Mouse (Mus musculus): ENCODE measurements around the gene C8a. TPM values are rescaled to one million over a fixed set of nuclear protein-coding genes. Genes with fewer than 3 reads are reported as not detected.

Gene C8a
- polyA plus RNA-seq, 1 experiment from 2014 or later, result not detected

GRCm38 (mm10) chr4:104864397-104864796 is 11.8 kb downstream of the C8a start:
- H3K9me3 ChIP-seq (ENCODE audit: control insufficient read depth, low read length), result no peaks in the 10 kb centered on the region
- H3K9ac ChIP-seq (ENCODE audit: low read length), result no peak overlapping the region
- no peaks in the 10 kb centered on the region for H3K27me3 ChIP-seq (ENCODE audit: control insufficient read depth, insufficient read depth, low read length)
- ATAC-seq (ENCODE audit: insufficient number of reproducible peaks, low FRiP score, low TSS enrichment, low read depth), result no peak
- WGBS, result 93% methylated on average over 1 of the region's 1 CpGs
- no peak overlapping the region for H3K4me3 ChIP-seq (ENCODE audit: low read depth, low read length)
- no peak overlapping the region for H3K4me2 ChIP-seq (ENCODE audit: low read depth, severe bottlenecking)
- no peak overlapping the region for H3K27ac ChIP-seq (replicated peaks; ENCODE audit: low read depth, low read length)
- no peaks in the 10 kb centered on the region for H3K36me3 ChIP-seq (ENCODE audit: control insufficient read depth, insufficient read depth, low read length)
- no peaks in the 10 kb centered on the region for H3K4me1 ChIP-seq (ENCODE audit: control insufficient read depth, insufficient read depth, low read length)
- DNase-seq (ENCODE audit: low spot score), result no peak

- no peaks in the 10 kb centered on the region for H3K36me3 ChIP-seq (ENCODE audit: control insufficient read depth, insufficient read depth, low read length)
- no peaks in the 10 kb centered on the region for H3K9me3 ChIP-seq (ENCODE audit: control insufficient read depth, low read length)
- H3K4me3 ChIP-seq (ENCODE audit: low read depth, low read length), result no peak overlapping the region
- H3K27ac ChIP-seq (replicated peaks; ENCODE audit: low read depth, low read length), result no peak overlapping the region
- H3K4me1 ChIP-seq (ENCODE audit: control insufficient read depth, insufficient read depth, low read length), result no peaks in the 10 kb centered on the region
- no peak overlapping the region for H3K9ac ChIP-seq (ENCODE audit: low read length)
- H3K4me2 ChIP-seq (ENCODE audit: low read depth, severe bottlenecking), result no peak overlapping the region
- DNase-seq (ENCODE audit: low spot score) (no peak), ATAC-seq (ENCODE audit: insufficient number of reproducible peaks, low FRiP score, low TSS enrichment, low read depth) (no peak)
- no peaks in the 10 kb centered on the region for H3K27me3 ChIP-seq (ENCODE audit: control insufficient read depth, insufficient read depth, low read length)
- WGBS, result 81% methylated on average over 8 of the region's 8 CpGs
Measured at GRCm38 (mm10) chr4:104861241-104861640, 15.0 kb downstream of the C8a start.

GRCm38 (mm10) chr4:104857823-104858222 is 18.4 kb downstream of the C8a start:
- Histone ChIP-seq H3K4me1 (ENCODE audit: control insufficient read depth, insufficient read depth, low read length) (no peaks in the 10 kb centered on the region), H3K9ac (ENCODE audit: low read length) (no peak overlapping the region), H3K9me3 (ENCODE audit: control insufficient read depth, low read length) (no peaks in the 10 kb centered on the region), H3K36me3 (ENCODE audit: control insufficient read depth, insufficient read depth, low read length) (no peaks in the 10 kb centered on the region), H3K4me2 (ENCODE audit: low read depth, severe bottlenecking) (no peak overlapping the region), H3K4me3 (ENCODE audit: low read depth, low read length) (no peak overlapping the region), H3K27me3 (ENCODE audit: control insufficient read depth, insufficient read depth, low read length) (no peaks in the 10 kb centered on the region), H3K27ac (replicated peaks; ENCODE audit: low read depth, low read length) (no peak overlapping the region)
- DNase-seq (ENCODE audit: low spot score), result no peak
- ATAC-seq (ENCODE audit: insufficient number of reproducible peaks, low FRiP score, low TSS enrichment, low read depth), result no peak
- 84% methylated on average over 4 of the region's 4 CpGs for WGBS

GRCm38 (mm10) chr4:104857029-104857428 is 19.2 kb downstream of the C8a start, which contains the start of gene Gm17662:
Gene Gm17662, plus strand, starts transcription at chr4:104857329.
- Histone ChIP-seq H3K4me1 (ENCODE audit: control insufficient read depth, insufficient read depth, low read length) (no peaks in the 10 kb centered on the region), H3K4me2 (ENCODE audit: low read depth, severe bottlenecking) (no peak within 1 kb of the TSS), H3K9me3 (ENCODE audit: control insufficient read depth, low read length) (no peaks in the 10 kb centered on the region), H3K27ac (replicated peaks; ENCODE audit: low read depth, low read length) (no peak within 1 kb of the TSS), H3K4me3 (ENCODE audit: low read depth, low read length) (no peak within 1 kb of the TSS), H3K27me3 (ENCODE audit: control insufficient read depth, insufficient read depth, low read length) (no peaks in the 10 kb centered on the region), H3K36me3 (ENCODE audit: control insufficient read depth, insufficient read depth, low read length) (no peaks in the 10 kb centered on the region), H3K9ac (ENCODE audit: low read length) (no peak within 1 kb of the TSS)
- ATAC-seq (ENCODE audit: insufficient number of reproducible peaks, low FRiP score, low TSS enrichment, low read depth), result no peak
- DNase-seq (ENCODE audit: low spot score), result no peak
- WGBS, result 74% methylated on average over 1 of the region's 1 CpGs

- no peak overlapping the region for H3K9ac ChIP-seq (ENCODE audit: low read length)
- no peak for ATAC-seq (ENCODE audit: insufficient number of reproducible peaks, low FRiP score, low TSS enrichment, low read depth)
Measured at GRCm38 (mm10) chr4:104855216-104855615, 21.0 kb downstream of the C8a start.

GRCm38 (mm10) chr4:104843546-104843945 is 32.7 kb downstream of the C8a start:
- H3K9me3 ChIP-seq (ENCODE audit: control insufficient read depth, low read length), result no peaks in the 10 kb centered on the region
- H3K27me3 ChIP-seq (ENCODE audit: control insufficient read depth, insufficient read depth, low read length), result no peaks in the 10 kb centered on the region
- no peak for DNase-seq (ENCODE audit: low spot score)
- H3K36me3 ChIP-seq (ENCODE audit: control insufficient read depth, insufficient read depth, low read length), result no peaks in the 10 kb centered on the region
- no peak overlapping the region for H3K4me3 ChIP-seq (ENCODE audit: low read depth, low read length)
- no peak overlapping the region for H3K9ac ChIP-seq (ENCODE audit: low read length)
- no peaks in the 10 kb centered on the region for H3K4me1 ChIP-seq (ENCODE audit: control insufficient read depth, insufficient read depth, low read length)
- no peak for ATAC-seq (ENCODE audit: insufficient number of reproducible peaks, low FRiP score, low TSS enrichment, low read depth)
- WGBS, result 62% methylated on average over 4 of the region's 4 CpGs
- no peak overlapping the region for H3K4me2 ChIP-seq (ENCODE audit: low read depth, severe bottlenecking)
- H3K27ac ChIP-seq (replicated peaks; ENCODE audit: low read depth, low read length), result no peak overlapping the region

More at GRCm38 (mm10) chr4:104855216-104855615, 21.0 kb downstream of the C8a start:
- Histone ChIP-seq H3K27me3 (ENCODE audit: control insufficient read depth, insufficient read depth, low read length) (no peaks in the 10 kb centered on the region), H3K4me2 (ENCODE audit: low read depth, severe bottlenecking) (no peak overlapping the region), H3K27ac (replicated peaks; ENCODE audit: low read depth, low read length) (no peak overlapping the region), H3K4me1 (ENCODE audit: control insufficient read depth, insufficient read depth, low read length) (no peaks in the 10 kb centered on the region), H3K9me3 (ENCODE audit: control insufficient read depth, low read length) (no peaks in the 10 kb centered on the region), H3K36me3 (ENCODE audit: control insufficient read depth, insufficient read depth, low read length) (no peaks in the 10 kb centered on the region), H3K4me3 (ENCODE audit: low read depth, low read length) (no peak overlapping the region)
- no peak for DNase-seq (ENCODE audit: low spot score)
- 86% methylated on average over 2 of the region's 2 CpGs for WGBS

- no peaks in the 10 kb centered on the region for H3K9me3 ChIP-seq (ENCODE audit: control insufficient read depth, low read length)
- no peaks in the 10 kb centered on the region for H3K36me3 ChIP-seq (ENCODE audit: control insufficient read depth, insufficient read depth, low read length)
- H3K4me3 ChIP-seq (ENCODE audit: low read depth, low read length), result no peak overlapping the region
- H3K27ac ChIP-seq (replicated peaks; ENCODE audit: low read depth, low read length), result no peak overlapping the region
- no peaks in the 10 kb centered on the region for H3K27me3 ChIP-seq (ENCODE audit: control insufficient read depth, insufficient read depth, low read length)
- DNase-seq (ENCODE audit: low spot score) (no peak), ATAC-seq (ENCODE audit: insufficient number of reproducible peaks, low FRiP score, low TSS enrichment, low read depth) (no peak)
- 92% methylated on average over 5 of the region's 5 CpGs for WGBS
- H3K4me1 ChIP-seq (ENCODE audit: control insufficient read depth, insufficient read depth, low read length), result no peaks in the 10 kb centered on the region
- no peak overlapping the region for H3K9ac ChIP-seq (ENCODE audit: low read length)
- no peak overlapping the region for H3K4me2 ChIP-seq (ENCODE audit: low read depth, severe bottlenecking)
Measured at GRCm38 (mm10) chr4:104842204-104842603, 34.0 kb downstream of the C8a start.

GRCm38 (mm10) chr4:104838342-104838741 is 37.9 kb downstream of the C8a start:
- Histone ChIP-seq H3K27me3 (ENCODE audit: control insufficient read depth, insufficient read depth, low read length) (no peaks in the 10 kb centered on the region), H3K4me1 (ENCODE audit: control insufficient read depth, insufficient read depth, low read length) (no peaks in the 10 kb centered on the region), H3K4me3 (ENCODE audit: low read depth, low read length) (no peak overlapping the region), H3K9ac (ENCODE audit: low read length) (no peak overlapping the region), H3K27ac (replicated peaks; ENCODE audit: low read depth, low read length) (no peak overlapping the region), H3K4me2 (ENCODE audit: low read depth, severe bottlenecking) (no peak overlapping the region), H3K36me3 (ENCODE audit: control insufficient read depth, insufficient read depth, low read length) (no peaks in the 10 kb centered on the region), H3K9me3 (ENCODE audit: control insufficient read depth, low read length) (no peaks in the 10 kb centered on the region)
- DNase-seq (ENCODE audit: low spot score) (no peak), ATAC-seq (ENCODE audit: insufficient number of reproducible peaks, low FRiP score, low TSS enrichment, low read depth) (no peak)
- WGBS, result 86% methylated on average over 2 of the region's 2 CpGs

GRCm38 (mm10) chr4:104835096-104835495 is 41.1 kb downstream of the C8a start:
- H3K9me3 ChIP-seq (ENCODE audit: control insufficient read depth, low read length), result no peaks in the 10 kb centered on the region
- H3K4me1 ChIP-seq (ENCODE audit: control insufficient read depth, insufficient read depth, low read length), result no peaks in the 10 kb centered on the region
- WGBS, result 66% methylated on average over 5 of the region's 5 CpGs
- H3K9ac ChIP-seq (ENCODE audit: low read length), result no peak overlapping the region
- H3K27ac ChIP-seq (replicated peaks; ENCODE audit: low read depth, low read length), result no peak overlapping the region
- no peaks in the 10 kb centered on the region for H3K36me3 ChIP-seq (ENCODE audit: control insufficient read depth, insufficient read depth, low read length)
- H3K4me3 ChIP-seq (ENCODE audit: low read depth, low read length), result no peak overlapping the region
- H3K4me2 ChIP-seq (ENCODE audit: low read depth, severe bottlenecking), result no peak overlapping the region
- no peak for ATAC-seq (ENCODE audit: insufficient number of reproducible peaks, low FRiP score, low TSS enrichment, low read depth)
- no peaks in the 10 kb centered on the region for H3K27me3 ChIP-seq (ENCODE audit: control insufficient read depth, insufficient read depth, low read length)
- no peak for DNase-seq (ENCODE audit: low spot score)
